Mouse (Mus musculus) layer of hippocampus, postnatal 14 days (tissue): ENCODE data around the gene Atp2a3. TPM values are rescaled to one million over a fixed set of nuclear protein-coding genes. Genes with fewer than 3 reads are reported as not detected.

Experiments used
- DNase-seq, 2 experiments: peaks; one replicate each; pipeline ENCODE4 v3.0.0; 2021 to 2022; ENCODE audit warnings: low spot score in 2 of 2, mixed read lengths in 1 of 2
- total RNA-seq, 2 experiments: library from RNA; stranded (reverse); gene quantifications; 2 replicates each; pipeline ENCODE4 v1.2.3; 2021

Gene Atp2a3
- total RNA-seq, 2 experiments from 2014 or later = 7.9 to 8.1 TPM

DNA sequence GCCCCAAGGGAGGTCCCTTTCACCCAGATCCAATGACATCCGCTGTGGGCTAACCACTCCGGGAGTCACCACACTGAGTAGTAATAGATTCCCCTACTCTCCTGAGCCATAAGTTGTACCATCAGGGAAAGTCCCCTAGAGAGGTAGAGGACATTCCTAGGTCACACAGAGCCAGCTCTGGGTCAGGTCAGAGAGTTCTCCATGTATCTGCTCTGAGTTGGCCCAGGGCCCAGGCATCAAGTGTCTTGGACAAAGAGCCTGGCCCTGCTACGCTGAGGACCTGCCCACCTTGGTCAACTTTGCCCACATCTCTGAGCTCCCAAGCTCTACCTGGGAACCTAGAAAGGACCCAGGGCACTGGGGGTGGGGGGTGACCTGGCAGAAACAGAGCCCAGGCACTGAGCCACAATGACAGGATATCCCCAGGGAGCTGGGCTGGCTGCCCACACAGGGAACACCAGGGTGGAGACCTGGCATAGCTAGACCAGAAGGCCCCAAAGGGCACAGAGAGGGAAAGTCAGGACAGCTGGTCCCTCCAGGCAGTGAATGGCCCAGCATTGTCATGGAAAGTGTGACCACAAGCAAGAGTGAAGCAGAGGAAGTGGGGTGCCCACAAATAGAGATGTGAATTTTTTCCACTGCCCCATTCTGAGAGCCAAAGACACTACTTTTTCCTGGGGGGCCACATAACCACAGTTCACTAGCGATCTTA lies 7.4 kb upstream of the Atp2a3 start:
- DNase-seq = no peak

- no peak for DNase-seq
Measured at GRCm38 (mm10) chr11:72954216-72954615, 6.8 kb upstream of the Atp2a3 start.

GRCm38 (mm10) chr11:72955339-72955974 lies 5.5 kb upstream of the Atp2a3 start:
- no peak for DNase-seq

DNA sequence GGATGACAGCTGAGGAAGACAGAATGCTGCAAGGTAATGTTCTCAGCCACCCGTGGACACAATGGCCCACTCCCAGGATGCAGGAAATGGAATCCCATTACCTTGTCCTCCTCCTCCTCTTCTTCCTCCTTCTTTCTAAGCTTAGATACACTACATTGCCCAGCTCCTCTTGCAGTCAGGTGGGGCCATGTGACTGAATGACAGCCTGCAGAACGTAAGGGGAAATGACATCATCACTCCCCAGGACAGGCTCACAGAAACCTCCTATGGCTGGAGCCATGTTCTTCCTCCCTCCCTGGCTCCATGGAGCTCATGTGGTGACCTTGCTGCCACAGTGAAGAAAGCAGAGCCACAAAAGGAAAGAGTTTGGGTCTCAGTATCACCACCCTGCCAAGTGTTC lies 3.7 kb upstream of the Atp2a3 start:
- no peak for DNase-seq

- no peak for DNase-seq
Measured at GRCm38 (mm10) chr11:72959924-72960679, 867 bp upstream of the Atp2a3 start.

- DNase-seq = no peak
Measured at GRCm38 (mm10) chr11:72960723-72961071, 272 bp upstream of the Atp2a3 start.

DNA sequence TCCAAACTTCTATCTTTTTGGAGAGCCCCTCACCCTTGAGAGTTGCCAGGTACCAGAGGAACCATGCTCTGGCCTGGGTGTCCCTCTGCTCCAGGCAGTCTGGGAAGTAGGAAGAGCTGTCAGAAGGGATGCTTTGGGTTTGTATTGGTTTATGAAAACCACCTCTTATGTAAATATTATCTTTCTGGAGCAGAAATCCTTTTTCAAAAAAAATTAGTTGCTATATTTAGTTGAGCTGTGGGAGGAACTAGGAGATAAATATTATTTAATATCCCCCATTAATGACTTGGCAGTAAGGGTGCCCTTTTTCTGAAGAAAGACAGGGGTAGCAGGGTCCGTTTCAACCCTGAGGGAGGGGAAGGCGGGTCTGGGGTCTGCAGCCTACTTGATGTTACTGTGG lies 1.4 kb downstream of the Atp2a3 start:
- no peak for DNase-seq

GRCm38 (mm10) chr11:72963058-72963788 lies 2.3 kb downstream of the Atp2a3 start:
- no peak for DNase-seq

GRCm38 (mm10) chr11:72963789-72964294 lies 2.9 kb downstream of the Atp2a3 start:
- no peak for DNase-seq

DNA sequence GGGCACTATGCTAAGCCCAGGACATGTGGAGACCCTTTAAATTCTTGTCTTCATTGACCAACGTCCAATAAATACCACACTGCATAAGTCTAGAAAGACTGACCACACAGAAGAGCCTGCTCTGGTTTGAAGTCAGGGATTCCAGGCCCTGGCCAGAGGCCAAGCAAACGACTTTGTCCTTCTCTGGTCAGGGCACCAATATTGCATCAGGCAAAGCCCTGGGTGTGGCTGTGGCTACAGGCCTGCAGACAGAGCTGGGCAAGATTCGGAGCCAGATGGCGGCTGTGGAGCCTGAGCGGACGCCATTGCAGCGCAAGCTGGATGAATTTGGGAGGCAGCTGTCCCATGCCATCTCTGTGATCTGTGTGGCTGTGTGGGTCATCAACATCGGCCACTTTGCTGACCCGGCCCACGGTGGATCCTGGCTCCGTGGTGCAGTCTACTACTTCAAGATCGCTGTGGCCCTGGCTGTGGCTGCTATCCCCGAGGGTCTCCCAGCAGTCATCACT lies 14.1 kb downstream of the Atp2a3 start:
- DNase-seq = no peak

GRCm38 (mm10) chr11:72982516-72982915 lies 21.5 kb downstream of the Atp2a3 start:
- DNase-seq = no peak

- no peak for DNase-seq
Measured at GRCm38 (mm10) chr11:72983283-72983682, 22.3 kb downstream of the Atp2a3 start.

DNA sequence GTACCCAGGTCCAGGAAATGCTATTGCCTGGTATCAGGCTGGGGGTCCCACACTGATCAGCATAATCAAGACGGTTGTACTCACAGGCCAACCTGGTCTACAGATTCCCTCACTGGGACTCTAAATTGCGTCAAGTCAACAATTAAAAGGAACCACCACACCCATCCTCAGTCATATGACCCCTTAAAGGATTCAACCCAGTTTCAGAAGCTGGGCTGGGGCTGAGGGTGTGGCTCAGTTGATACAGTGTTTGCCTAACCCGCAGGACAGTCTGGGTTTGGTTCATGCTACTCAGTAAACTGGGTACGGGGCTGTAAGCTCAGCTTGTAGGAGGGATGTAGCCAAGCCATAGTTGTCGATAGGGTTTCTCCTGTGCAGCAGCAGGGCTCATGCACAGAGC lies 25.8 kb downstream of the Atp2a3 start:
- DNase-seq = no peak

DNA sequence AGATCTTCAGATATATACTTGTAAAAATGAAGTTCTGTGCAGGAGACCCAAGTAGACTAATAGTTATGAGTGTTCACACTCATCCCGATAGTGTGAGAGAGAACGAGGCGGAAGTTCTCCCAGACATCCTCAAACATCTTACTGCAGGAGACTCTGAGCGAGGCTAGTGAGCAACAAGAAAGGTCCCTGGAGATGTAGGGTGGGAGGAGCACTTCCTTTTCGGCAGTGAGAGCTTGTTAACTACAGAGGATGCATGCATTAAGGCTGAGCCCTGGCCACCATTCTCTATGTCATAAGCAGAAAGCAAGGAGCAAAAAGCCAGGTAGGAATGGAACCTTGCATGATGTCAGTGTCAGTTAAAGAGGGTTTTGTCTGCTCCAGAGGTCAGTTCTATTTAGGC lies 26.3 kb downstream of the Atp2a3 start:
- no peak for DNase-seq

DNA sequence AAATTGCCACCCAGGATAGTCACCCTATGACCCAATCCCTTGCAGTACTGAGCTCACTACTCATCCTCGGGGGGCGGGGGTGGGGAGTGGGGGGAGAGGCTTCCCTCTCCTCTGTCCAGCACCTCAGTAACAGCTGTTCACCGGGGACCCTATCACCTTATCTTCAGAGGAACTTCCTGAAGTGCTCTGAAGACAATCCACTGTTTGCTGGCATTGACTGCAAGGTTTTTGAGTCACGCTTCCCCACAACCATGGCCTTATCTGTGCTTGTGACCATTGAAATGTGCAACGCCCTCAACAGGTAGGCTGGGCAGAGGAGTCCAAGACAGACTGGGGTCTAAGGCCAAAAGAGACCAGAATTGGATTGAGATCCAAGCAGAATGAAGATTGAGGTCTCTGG lies 26.8 kb downstream of the Atp2a3 start:
- DNase-seq = no peak

DNA sequence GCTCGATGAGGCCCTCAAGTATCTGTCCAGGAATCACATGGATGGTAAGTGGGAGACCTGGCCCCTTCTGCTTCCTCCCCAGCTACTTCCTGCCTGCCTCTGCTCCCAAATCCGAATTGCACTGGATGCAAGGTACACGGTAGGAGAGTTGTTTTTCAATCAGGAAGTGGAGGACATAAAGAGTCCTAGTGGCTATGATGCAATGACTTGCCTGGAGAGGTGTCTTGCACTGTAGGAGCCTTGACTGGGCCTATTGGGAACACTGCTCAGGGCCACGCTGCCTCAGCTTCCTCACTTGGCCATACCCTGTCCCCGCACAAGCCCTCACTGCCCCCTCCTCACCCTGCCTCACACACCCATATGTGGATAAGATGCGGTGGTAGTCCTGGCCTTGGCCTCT lies 28.1 kb downstream of the Atp2a3 start:
- no peak for DNase-seq

DNA sequence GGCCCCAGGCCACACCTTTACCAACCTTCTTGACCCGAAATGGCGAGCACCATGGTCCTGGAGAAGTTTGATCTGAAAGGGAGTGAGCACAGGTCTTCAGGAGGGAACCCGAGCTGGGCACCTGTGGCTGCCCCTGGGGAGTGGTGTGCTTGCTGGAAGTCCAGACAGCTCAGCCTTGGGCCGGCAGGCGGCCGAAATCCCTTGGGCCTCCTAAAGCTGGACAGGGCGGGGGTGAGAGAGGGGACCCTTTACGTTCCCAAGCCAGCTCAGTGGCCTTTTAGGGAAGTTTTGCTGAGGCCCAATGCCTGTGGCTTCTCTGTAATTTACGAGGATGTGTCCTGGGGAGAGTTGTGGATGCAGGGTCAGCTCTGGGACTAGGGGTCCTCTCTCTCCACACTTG lies 29.7 kb downstream of the Atp2a3 start:
- no peak for DNase-seq

DNA sequence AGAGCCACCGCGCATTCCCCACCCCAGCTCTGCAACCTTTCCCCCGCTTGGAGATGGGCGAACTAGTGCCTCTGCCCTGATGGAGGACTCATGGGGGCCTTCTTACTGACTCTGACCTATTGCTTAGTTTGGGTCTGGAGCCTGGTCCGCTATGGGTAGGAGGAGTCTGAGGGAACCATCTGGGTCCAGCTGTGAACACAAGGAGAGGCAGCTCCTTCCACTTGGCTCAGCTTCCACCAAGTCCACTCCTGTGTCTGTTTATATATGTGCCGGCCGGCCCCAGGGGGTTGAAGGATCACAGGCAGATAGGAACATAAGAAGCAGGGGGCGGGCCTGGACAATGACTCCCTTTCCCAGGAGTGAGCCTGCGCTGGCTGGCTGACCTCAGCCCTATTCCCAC lies 31.0 kb downstream of the Atp2a3 start:
- DNase-seq = no peak

DNA sequence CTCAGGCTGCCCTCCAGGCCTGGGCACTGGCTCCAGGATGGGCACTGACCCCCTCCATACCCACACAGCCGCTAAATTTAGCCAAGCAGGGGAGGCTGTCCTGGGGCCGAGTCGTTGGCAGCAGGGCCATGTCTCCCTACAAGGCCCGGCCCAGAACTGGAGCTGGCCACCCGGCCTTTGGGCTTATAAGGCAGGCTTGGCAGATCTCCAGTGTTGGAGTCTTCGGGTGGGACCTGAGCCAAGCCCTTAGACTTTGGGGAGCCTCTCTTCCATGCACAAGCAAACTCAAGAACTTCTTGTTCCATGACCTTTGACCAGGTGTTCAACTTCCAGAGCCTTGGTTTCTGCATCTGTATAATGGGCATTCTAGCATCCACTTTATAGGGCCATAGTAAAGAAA lies 35.4 kb downstream of the Atp2a3 start:
- no peak for DNase-seq

DNA sequence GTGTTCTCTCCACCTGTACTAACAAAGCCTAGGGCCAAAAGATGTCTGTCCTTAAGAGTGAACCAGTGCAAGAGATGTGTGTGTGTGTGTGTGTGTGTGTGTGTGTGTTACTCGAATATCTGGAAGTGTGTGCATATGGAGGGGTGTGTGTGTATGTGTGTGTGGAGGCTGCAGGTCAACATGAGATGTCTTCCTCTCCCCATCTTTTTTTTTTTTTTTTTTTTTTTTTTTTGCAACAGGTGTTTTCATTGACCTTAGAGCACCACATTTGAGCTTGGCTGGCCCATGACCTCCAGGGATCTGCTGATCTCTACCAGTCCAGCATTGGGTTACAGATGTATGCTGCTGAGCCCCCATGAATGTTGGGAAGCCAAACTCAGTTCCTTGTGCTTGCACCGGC lies 35.8 kb downstream of the Atp2a3 start:
- no peak for DNase-seq
